Mouse (Mus musculus): Measurements from ENCODE around the gene Emsy. TPM values are rescaled to one million over a fixed set of nuclear protein-coding genes. Genes with fewer than 3 reads are reported as not detected.

Emsy gene
- total and polyA plus RNA-seq, 3 experiments, result 3.6 to 201 (median 57.2) TPM

- DNase-seq (ENCODE audit: low spot score) (no peak), ATAC-seq (ENCODE audit: extremely low read depth, insufficient number of reproducible peaks, low FRiP score, poor library complexity, severe bottlenecking) (no peak)
- H3K27me3 ChIP-seq (ENCODE audit: insufficient read depth, low read length), result peaks cover 3% of the 10 kb centered on the region; the same call in 1 of the 2 replicates
- H3K4me1 ChIP-seq (ENCODE audit: insufficient read depth, low read depth, low read length), result peaks cover 51% of the 10 kb centered on the region
- H3K9me3 ChIP-seq (replicated peaks), result peaks cover 2% of the 10 kb centered on the region
- TF ChIP-seq POLR2AphosphoS5 (IDR thresholded peaks at IDR 0.05; ENCODE audit: insufficient replicate concordance, low read depth, low read length), result no peak
- TF ChIP-seq GATA2 (IDR thresholded peaks at IDR 0.05; ENCODE audit: borderline replicate concordance, low read depth, low read length), result no peak
- TF ChIP-seq GATA1 (IDR thresholded peaks at IDR 0.05; ENCODE audit: borderline replicate concordance, low read length), result no peak
- TF ChIP-seq CTCF (IDR thresholded peaks at IDR 0.05; ENCODE audit: low read depth, low read length), result no peak
- no peak for TF ChIP-seq TAL1 (conservative IDR thresholded peaks at IDR 0.05; ENCODE audit: low read depth, low read length)
- no peak overlapping the region; the same call in 1 of the 2 replicates for H3K4me3 ChIP-seq (ENCODE audit: low read depth, low read length)
- no peaks in the 10 kb centered on the region for H3K36me3 ChIP-seq (replicated peaks)
Measured at GRCm38 (mm10) chr7:98672241-98672955, 15.8 kb upstream of the Emsy start.

- Histone ChIP-seq H3K27me3 (ENCODE audit: insufficient read depth, low read length) (peaks cover 3% of the 10 kb centered on the region; the same call in 1 of the 2 replicates), H3K9me3 (replicated peaks) (peaks cover 2% of the 10 kb centered on the region), H3K4me1 (ENCODE audit: insufficient read depth, low read depth, low read length) (peaks cover 49% of the 10 kb centered on the region), H3K36me3 (replicated peaks) (no peaks in the 10 kb centered on the region), H3K4me3 (ENCODE audit: low read depth, low read length) (no peak overlapping the region)
- DNase-seq (ENCODE audit: low spot score) (no peak), ATAC-seq (ENCODE audit: extremely low read depth, insufficient number of reproducible peaks, low FRiP score, poor library complexity, severe bottlenecking) (no peak)
- TF ChIP-seq GATA1 (IDR thresholded peaks at IDR 0.05; ENCODE audit: borderline replicate concordance, low read length) (no peak), POLR2AphosphoS5 (IDR thresholded peaks at IDR 0.05; ENCODE audit: insufficient replicate concordance, low read depth, low read length) (no peak), TAL1 (conservative IDR thresholded peaks at IDR 0.05; ENCODE audit: low read depth, low read length) (no peak), GATA2 (IDR thresholded peaks at IDR 0.05; ENCODE audit: borderline replicate concordance, low read depth, low read length) (no peak), CTCF (IDR thresholded peaks at IDR 0.05; ENCODE audit: low read depth, low read length) (no peak)
Measured at GRCm38 (mm10) chr7:98671416-98671815, 14.8 kb upstream of the Emsy start.

GRCm38 (mm10) chr7:98670831-98671230 lies 14.2 kb upstream of the Emsy start:
- TF ChIP-seq CTCF (IDR thresholded peaks at IDR 0.05; ENCODE audit: low read depth, low read length) (no peak), GATA1 (IDR thresholded peaks at IDR 0.05; ENCODE audit: borderline replicate concordance, low read length) (no peak), POLR2AphosphoS5 (IDR thresholded peaks at IDR 0.05; ENCODE audit: insufficient replicate concordance, low read depth, low read length) (no peak), TAL1 (conservative IDR thresholded peaks at IDR 0.05; ENCODE audit: low read depth, low read length) (no peak), GATA2 (IDR thresholded peaks at IDR 0.05; ENCODE audit: borderline replicate concordance, low read depth, low read length) (no peak)
- Histone ChIP-seq H3K4me1 (ENCODE audit: insufficient read depth, low read depth, low read length) (peaks cover 49% of the 10 kb centered on the region), H3K4me3 (ENCODE audit: low read depth, low read length) (no peak overlapping the region), H3K9me3 (replicated peaks) (peaks cover 2% of the 10 kb centered on the region), H3K27me3 (ENCODE audit: insufficient read depth, low read length) (peaks cover 2% of the 10 kb centered on the region; the same call in 1 of the 2 replicates), H3K36me3 (replicated peaks) (no peaks in the 10 kb centered on the region)
- DNase-seq (ENCODE audit: low spot score) (no peak), ATAC-seq (ENCODE audit: extremely low read depth, insufficient number of reproducible peaks, low FRiP score, poor library complexity, severe bottlenecking) (no peak)

GRCm38 (mm10) chr7:98667956-98668746 lies 11.6 kb upstream of the Emsy start:
- Histone ChIP-seq H3K4me1 (ENCODE audit: insufficient read depth, low read depth, low read length) (peaks cover 26% of the 10 kb centered on the region), H3K27me3 (ENCODE audit: insufficient read depth, low read length) (no peaks in the 10 kb centered on the region; the same call in 1 of the 2 replicates), H3K4me3 (ENCODE audit: low read depth, low read length) (no peak overlapping the region), H3K9me3 (replicated peaks) (no peaks in the 10 kb centered on the region; the same call in 1 of the 2 replicates), H3K36me3 (replicated peaks) (no peaks in the 10 kb centered on the region)
- DNase-seq (ENCODE audit: low spot score) (no peak), ATAC-seq (ENCODE audit: extremely low read depth, insufficient number of reproducible peaks, low FRiP score, poor library complexity, severe bottlenecking) (no peak)
- TF ChIP-seq GATA1 (IDR thresholded peaks at IDR 0.05; ENCODE audit: borderline replicate concordance, low read length), result no peak
- TF ChIP-seq POLR2AphosphoS5 (IDR thresholded peaks at IDR 0.05; ENCODE audit: insufficient replicate concordance, low read depth, low read length), result no peak
- no peak for TF ChIP-seq GATA2 (IDR thresholded peaks at IDR 0.05; ENCODE audit: borderline replicate concordance, low read depth, low read length)
- no peak for TF ChIP-seq CTCF (IDR thresholded peaks at IDR 0.05; ENCODE audit: low read depth, low read length)
- TF ChIP-seq TAL1 (conservative IDR thresholded peaks at IDR 0.05; ENCODE audit: low read depth, low read length), result no peak

- no peak for DNase-seq (ENCODE audit: low spot score)
- Histone ChIP-seq H3K9me3 (replicated peaks) (no peaks in the 10 kb centered on the region), H3K4me1 (ENCODE audit: insufficient read depth, low read depth, low read length) (peaks cover 1% of the 10 kb centered on the region), H3K4me3 (ENCODE audit: low read depth, low read length) (no peak overlapping the region), H3K36me3 (replicated peaks) (peaks cover 7% of the 10 kb centered on the region), H3K27me3 (ENCODE audit: insufficient read depth, low read length) (no peaks in the 10 kb centered on the region; the same call in 1 of the 2 replicates)
- TF ChIP-seq GATA2 (IDR thresholded peaks at IDR 0.05; ENCODE audit: borderline replicate concordance, low read depth, low read length) (no peak), GATA1 (IDR thresholded peaks at IDR 0.05; ENCODE audit: borderline replicate concordance, low read length) (no peak), POLR2AphosphoS5 (IDR thresholded peaks at IDR 0.05; ENCODE audit: insufficient replicate concordance, low read depth, low read length) (no peak), CTCF (IDR thresholded peaks at IDR 0.05; ENCODE audit: low read depth, low read length) (no peak), TAL1 (conservative IDR thresholded peaks at IDR 0.05; ENCODE audit: low read depth, low read length) (no peak)
- no peak for ATAC-seq (ENCODE audit: extremely low read depth, insufficient number of reproducible peaks, low FRiP score, poor library complexity, severe bottlenecking)
Measured at GRCm38 (mm10) chr7:98665726-98666125, 9.1 kb upstream of the Emsy start.

GRCm38 (mm10) chr7:98665166-98665565 lies 8.6 kb upstream of the Emsy start:
- H3K4me3 ChIP-seq (ENCODE audit: low read depth, low read length), result no peak overlapping the region
- H3K36me3 ChIP-seq (replicated peaks), result peaks cover 11% of the 10 kb centered on the region
- H3K27me3 ChIP-seq (ENCODE audit: insufficient read depth, low read length), result no peaks in the 10 kb centered on the region; the same call in 1 of the 2 replicates
- no peak for TF ChIP-seq CTCF (IDR thresholded peaks at IDR 0.05; ENCODE audit: low read depth, low read length)
- TF ChIP-seq POLR2AphosphoS5 (IDR thresholded peaks at IDR 0.05; ENCODE audit: insufficient replicate concordance, low read depth, low read length), result no peak
- TF ChIP-seq GATA2 (IDR thresholded peaks at IDR 0.05; ENCODE audit: borderline replicate concordance, low read depth, low read length), result no peak
- no peak for TF ChIP-seq TAL1 (conservative IDR thresholded peaks at IDR 0.05; ENCODE audit: low read depth, low read length)
- no peak for TF ChIP-seq GATA1 (IDR thresholded peaks at IDR 0.05; ENCODE audit: borderline replicate concordance, low read length)
- ATAC-seq (ENCODE audit: extremely low read depth, insufficient number of reproducible peaks, low FRiP score, poor library complexity, severe bottlenecking) (no peak), DNase-seq (ENCODE audit: low spot score) (no peak)
- H3K4me1 ChIP-seq (ENCODE audit: insufficient read depth, low read depth, low read length), result no peaks in the 10 kb centered on the region
- no peaks in the 10 kb centered on the region for H3K9me3 ChIP-seq (replicated peaks)

Data from G1E (cell line).